Mouse (Mus musculus) yolk sac, embryonic 10.5 days (tissue): ENCODE results near the gene Tmem150a.

Experiments used
- DNase-seq: peaks from one replicate; pipeline ENCODE4 v3.0.0-alpha.2; 2017; ENCODE audit warnings: low spot score

Tmem150a gene

GRCm38 (mm10) chr6:72352636-72353405 lies 2.4 kb upstream of the Tmem150a start:
- no peak for DNase-seq

GRCm38 (mm10) chr6:72354025-72354424 lies 1.2 kb upstream of the Tmem150a start:
- no peak for DNase-seq

DNA sequence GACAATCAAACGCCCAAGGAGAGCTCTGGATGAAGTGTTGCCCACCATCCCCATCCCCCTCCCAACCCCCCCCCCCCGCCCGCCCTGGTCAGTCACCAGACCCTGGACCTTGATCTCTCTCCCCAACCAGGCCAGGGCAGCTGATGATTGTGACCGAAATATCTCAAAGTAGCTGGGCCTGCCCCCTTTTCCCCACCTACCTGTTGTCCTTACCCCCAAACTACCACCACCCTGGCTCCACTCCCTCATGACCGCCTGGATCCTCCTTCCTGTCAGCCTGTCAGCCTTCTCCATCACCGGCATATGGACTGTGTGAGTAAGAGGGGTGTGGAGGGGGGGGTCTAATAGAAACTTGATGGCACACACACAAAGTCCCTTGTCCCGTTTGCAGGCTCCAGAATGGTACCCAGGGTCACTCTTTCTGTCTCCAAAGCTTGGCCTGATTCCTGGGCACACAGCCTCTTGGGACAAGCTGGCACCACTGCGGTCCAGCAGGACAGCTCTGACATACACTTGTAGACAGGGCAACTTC lies 820 bp downstream of the Tmem150a start:
- DNase-seq, result peak; percentile 72

- DNase-seq, result peak; percentile 63
These were observed 2.2 kb downstream of the Tmem150a start for GRCm38 (mm10) chr6:72357164-72358079.

GRCm38 (mm10) chr6:72358086-72358764 lies 3.0 kb downstream of the Tmem150a start:
- DNase-seq, result no peak

GRCm38 (mm10) chr6:72359343-72359742 lies 4.1 kb downstream of the Tmem150a start:
- DNase-seq, result peak; percentile 55

DNA sequence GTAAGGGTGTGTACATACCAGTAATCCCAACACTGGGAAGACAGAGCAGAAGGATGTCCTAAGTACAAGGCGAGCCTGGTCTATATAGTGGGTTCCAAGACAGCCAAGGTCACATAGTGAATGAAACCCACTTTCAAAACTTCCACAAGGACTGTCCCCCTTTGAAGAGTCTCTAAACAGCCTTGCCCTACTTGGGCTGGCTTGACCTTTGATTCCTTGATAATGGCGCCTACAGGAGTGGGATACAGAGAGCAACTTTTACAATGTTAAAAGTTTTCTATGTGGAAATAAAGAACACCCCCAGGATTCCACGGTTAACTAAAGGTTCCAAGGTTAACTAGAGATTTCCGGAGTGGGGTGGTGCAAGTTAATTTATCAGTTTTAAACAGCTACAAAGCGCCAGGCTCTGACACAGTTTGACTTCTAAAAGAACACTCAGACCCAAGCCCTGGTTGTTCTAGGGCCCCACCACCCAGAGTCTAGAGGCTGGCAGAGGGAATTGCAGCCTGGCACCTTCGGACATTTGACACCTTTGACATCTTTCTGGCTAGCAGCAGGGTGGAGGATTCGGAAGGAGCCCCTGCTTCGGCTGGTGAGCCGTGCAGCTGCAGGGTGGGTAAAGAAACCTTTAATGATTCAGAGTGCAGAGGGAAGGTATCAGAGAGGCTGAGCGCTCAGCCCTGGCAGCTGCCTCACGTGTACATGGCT lies 4.8 kb downstream of the Tmem150a start:
- peak; percentile 64 for DNase-seq

DNA sequence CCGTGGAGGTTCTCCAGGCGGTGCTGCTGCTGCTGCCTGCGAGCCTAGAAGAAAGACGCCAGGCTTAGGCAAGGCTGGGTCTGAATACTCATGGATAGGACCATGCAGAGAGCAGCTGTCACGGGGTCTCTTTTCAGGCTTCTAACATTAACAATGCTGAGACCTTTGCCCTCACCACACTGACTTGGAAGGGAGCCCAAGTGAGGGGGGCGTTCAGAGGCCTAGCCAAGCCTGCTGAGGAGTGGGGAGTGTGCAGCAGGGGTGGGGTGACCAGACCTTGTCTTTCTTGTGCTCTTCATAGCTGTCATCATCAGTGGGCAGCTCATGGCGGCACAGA lies 5.3 kb downstream of the Tmem150a start:
- DNase-seq, result peak; percentile 82

- DNase-seq, result no peak
These were observed 5.9 kb downstream of the Tmem150a start for GRCm38 (mm10) chr6:72361121-72361551.

- DNase-seq, result peak; percentile 97
These were observed 7.1 kb downstream of the Tmem150a start for GRCm38 (mm10) chr6:72362132-72363028.

GRCm38 (mm10) chr6:72364009-72364408 lies 8.8 kb downstream of the Tmem150a start:
- DNase-seq, result no peak

- DNase-seq, result no peak
These were observed 9.7 kb downstream of the Tmem150a start for GRCm38 (mm10) chr6:72364985-72365384.

DNA sequence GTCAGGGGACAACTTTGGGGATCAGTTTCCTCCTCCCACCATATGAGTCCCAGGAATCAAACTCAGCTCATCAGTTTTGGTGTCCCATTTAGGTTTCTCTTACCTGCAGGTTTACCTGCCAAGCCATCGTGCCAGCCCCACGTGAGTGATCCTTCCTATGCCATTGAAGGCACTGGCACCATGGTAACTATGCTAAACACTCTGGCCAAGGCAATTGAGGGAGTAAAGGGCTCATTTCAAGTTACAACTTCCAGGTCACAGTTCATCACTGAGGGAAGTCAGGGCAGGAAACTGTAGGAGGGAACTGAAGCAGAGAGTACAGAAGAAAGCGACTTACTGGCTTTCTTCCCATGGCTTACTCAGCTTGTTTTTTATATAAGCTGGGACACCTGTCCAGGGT lies 11.1 kb downstream of the Tmem150a start:
- no peak for DNase-seq

- DNase-seq, result no peak
These were observed 11.7 kb downstream of the Tmem150a start, which contains the start of gene Rnf181 for GRCm38 (mm10) chr6:72366844-72367443. Gene Rnf181 (minus strand): TSS chr6:72366956.

- no peak for DNase-seq
These were observed 12.3 kb downstream of the Tmem150a start for GRCm38 (mm10) chr6:72367460-72367974.

DNA sequence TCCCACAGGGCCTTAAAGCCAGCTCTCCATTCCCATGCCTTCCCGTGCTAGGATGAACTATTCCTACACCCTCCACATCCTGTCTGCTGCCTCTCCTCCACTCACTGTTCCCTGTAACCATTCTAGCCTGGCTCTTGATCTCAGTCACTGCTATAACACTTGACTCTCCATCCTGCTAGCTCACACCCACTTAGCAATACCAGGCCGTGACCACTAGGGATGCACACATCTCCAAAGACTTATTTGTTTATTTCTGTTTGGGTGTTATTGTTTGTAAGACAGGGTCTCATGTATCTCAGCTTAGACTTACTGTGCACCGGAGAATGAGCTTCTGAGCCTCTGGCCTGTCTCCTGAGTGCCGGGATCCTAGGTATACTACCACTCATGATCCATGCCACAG lies 14.3 kb downstream of the Tmem150a start:
- no peak for DNase-seq

- DNase-seq, result no peak
These were observed 14.8 kb downstream of the Tmem150a start for GRCm38 (mm10) chr6:72370091-72370490.

DNA sequence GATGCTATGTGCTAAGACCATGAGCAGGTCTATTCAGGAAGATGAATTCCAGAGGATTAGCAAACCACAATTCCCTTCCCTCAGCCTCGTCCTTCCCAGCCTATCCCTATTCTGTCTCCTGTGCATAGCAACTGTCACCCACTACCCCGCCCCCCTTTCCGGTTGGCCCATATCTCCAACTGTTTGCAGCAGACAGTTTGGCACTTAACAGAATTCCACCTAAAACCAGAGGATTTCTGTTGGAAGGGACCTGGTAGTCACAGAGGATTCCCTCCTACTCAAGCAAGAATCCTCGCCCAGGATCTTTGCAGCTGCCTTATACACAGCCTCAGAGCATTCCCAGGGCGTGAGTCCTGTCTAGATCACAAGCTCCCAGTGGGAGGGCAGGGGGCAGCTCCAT lies 15.9 kb downstream of the Tmem150a start:
- DNase-seq, result no peak

DNA sequence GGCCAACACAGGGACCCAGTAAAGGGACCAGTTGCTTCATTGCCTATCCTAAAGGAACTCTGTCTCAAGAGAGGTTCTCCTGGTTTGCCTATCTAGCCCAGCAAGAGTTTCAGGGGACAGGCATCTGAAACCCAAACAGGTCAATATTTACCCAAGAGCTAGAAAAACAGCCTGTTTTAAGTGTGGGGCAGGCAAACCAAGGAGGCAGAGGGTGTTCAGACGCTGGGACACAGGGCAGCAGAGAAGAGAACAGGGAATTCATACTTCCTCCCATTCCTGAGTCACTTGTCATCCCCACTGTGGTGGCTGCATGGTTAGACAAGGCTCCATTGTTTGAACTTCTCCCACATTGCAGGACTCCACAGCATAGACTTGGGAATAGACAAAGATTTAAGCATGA lies 16.3 kb downstream of the Tmem150a start:
- no peak for DNase-seq

- no peak for DNase-seq
These were observed 17.9 kb downstream of the Tmem150a start for GRCm38 (mm10) chr6:72373184-72373583.
